Mouse (Mus musculus) midbrain, embryonic 16.5 days (tissue): ENCODE measurements at regions not wholly inside any gene's neighbourhood (a gene's known extent, or its start where the extent isn't known, plus 50 kb on each side); places are given as distances from the start of the nearest gene placed in this dataset.

Experiments
- ATAC-seq: fragments of 200-750 bp; cut with Nextera tagmentation; 2 replicates; pipeline ENCODE4 v1.8.0; 2017; ENCODE audit warnings: moderate TSS enrichment
- H3K27ac ChIP-seq: fragments of 300-500 bp; sonication (generic); 2 replicates; pipeline ENCODE4 v1.5.1; 2014; ENCODE audit warnings: mild to moderate bottlenecking, low read length, mixed read lengths
- H3K27me3 ChIP-seq: fragments of 300-500 bp; sonication (generic); 2 replicates; pipeline ENCODE4 v1.6.1; 2014; ENCODE audit warnings: low read depth, low read length, mixed read lengths; ENCODE audit not compliant: control insufficient read depth, insufficient read depth
- H3K36me3 ChIP-seq: fragments of 300-500 bp; sonication (generic); 2 replicates; pipeline ENCODE4 v1.6.1; 2014; ENCODE audit warnings: mild to moderate bottlenecking, low read length, moderate library complexity, mixed read lengths; ENCODE audit not compliant: control insufficient read depth, insufficient read depth
- H3K4me1 ChIP-seq: fragments of 300-500 bp; sonication (generic); 2 replicates; pipeline ENCODE4 v1.6.1; 2014; ENCODE audit warnings: mild to moderate bottlenecking, low read length, mixed read lengths; ENCODE audit not compliant: control insufficient read depth, insufficient read depth
- H3K4me2 ChIP-seq: fragments of 300-500 bp; sonication (generic); 2 replicates; pipeline ENCODE4 v1.6.1; 2014; ENCODE audit warnings: mild to moderate bottlenecking, low read length, mixed read lengths
- H3K4me3 ChIP-seq: fragments of 300-500 bp; sonication (generic); 2 replicates; pipeline ENCODE4 v1.5.1; 2014; ENCODE audit warnings: low read depth, mild to moderate bottlenecking, low read length, moderate library complexity, mixed read lengths
- H3K9ac ChIP-seq: fragments of 300-500 bp; sonication (generic); 2 replicates; pipeline ENCODE4 v1.6.1; 2014; ENCODE audit warnings: low read depth, low read length, mixed read lengths
- H3K9me3 ChIP-seq: fragments of 300-500 bp; sonication (generic); replicated peaks from 2 replicates; pipeline ENCODE4 v1.6.1; 2014; ENCODE audit warnings: mild to moderate bottlenecking, low read length, mixed read lengths; ENCODE audit not compliant: control insufficient read depth, poor library complexity, severe bottlenecking
- WGBS: fragments of 180-500 bp; shearing (Covaris S2); extraction: QIAGEN DNeasy Blood & Tissue Kit; methylation state at CpG from one replicate; pipeline ENCODE4 v1.1.7; 2014; 5-methylcytosine and 5-hydroxymethylcytosine counted together

- Histone ChIP-seq H3K27ac (no peak overlapping the region), H3K4me3 (no peak overlapping the region), H3K9me3 (no peaks in the 10 kb centered on the region), H3K27me3 (no peaks in the 10 kb centered on the region), H3K4me1 (no peaks in the 10 kb centered on the region), H3K9ac (no peak overlapping the region), H3K4me2 (no peak overlapping the region), H3K36me3 (no peaks in the 10 kb centered on the region)
- no peak for ATAC-seq
Observed at GRCm38 (mm10) chr14:46296275-46296674, 82.9 kb upstream of the Gm15217 start.

DNA sequence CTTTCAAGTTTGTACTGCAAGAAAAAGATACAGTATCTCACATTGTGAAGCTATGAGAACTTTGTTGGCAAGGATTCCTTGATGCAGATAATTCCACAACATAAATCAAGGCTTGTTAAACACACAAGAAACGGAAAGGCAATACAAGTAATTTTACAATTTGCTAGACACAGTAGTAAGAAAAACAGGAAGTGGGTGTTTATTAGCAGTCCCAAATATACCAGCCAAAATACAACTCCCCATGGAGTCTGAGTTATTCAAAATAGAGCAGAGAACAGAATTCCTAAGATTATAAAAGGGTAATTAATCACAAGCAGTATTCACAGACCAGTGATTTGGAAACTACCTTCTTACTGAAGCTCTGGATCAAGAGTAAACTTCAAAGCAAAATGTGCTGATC is 78.7 kb upstream of the Gm15217 start:
- no peaks in the 10 kb centered on the region for H3K9me3 ChIP-seq
- no peaks in the 10 kb centered on the region for H3K36me3 ChIP-seq
- H3K4me3 ChIP-seq, result no peak overlapping the region
- H3K4me1 ChIP-seq, result no peaks in the 10 kb centered on the region
- H3K9ac ChIP-seq, result no peak overlapping the region
- H3K27me3 ChIP-seq, result no peaks in the 10 kb centered on the region
- H3K27ac ChIP-seq, result no peak overlapping the region
- H3K4me2 ChIP-seq, result no peak overlapping the region
- no peak for ATAC-seq
- 73% methylated on average over 1 of the region's 1 CpGs for WGBS

DNA sequence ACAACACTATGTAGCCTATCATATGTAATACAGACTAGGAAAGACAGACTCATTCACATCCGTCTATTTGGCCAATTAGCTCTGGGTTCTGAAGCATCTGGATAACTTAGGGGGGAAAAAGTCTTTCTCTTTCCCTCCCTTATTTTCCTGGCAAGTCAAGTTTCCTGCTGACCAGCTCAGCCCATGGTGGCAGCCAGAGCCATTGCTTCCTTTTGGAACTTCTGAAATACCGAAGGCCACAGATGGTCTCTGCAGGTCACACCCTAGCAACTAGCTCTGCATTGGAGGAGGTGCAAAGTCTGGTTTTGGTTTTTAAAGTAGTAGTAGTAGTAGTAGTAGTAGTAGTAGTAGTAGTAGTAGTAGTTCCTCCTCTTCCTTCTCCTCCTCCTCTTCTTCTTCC is 76.6 kb upstream of the Gm15217 start:
- H3K4me3 ChIP-seq, result no peak overlapping the region
- ATAC-seq, result no peak
- H3K4me2 ChIP-seq, result no peak overlapping the region
- 95% methylated on average over 2 of the region's 2 CpGs for WGBS
- H3K27me3 ChIP-seq, result no peaks in the 10 kb centered on the region
- H3K27ac ChIP-seq, result no peak overlapping the region
- no peaks in the 10 kb centered on the region for H3K9me3 ChIP-seq
- no peaks in the 10 kb centered on the region for H3K36me3 ChIP-seq
- H3K4me1 ChIP-seq, result peaks cover 2% of the 10 kb centered on the region
- no peak overlapping the region for H3K9ac ChIP-seq

DNA sequence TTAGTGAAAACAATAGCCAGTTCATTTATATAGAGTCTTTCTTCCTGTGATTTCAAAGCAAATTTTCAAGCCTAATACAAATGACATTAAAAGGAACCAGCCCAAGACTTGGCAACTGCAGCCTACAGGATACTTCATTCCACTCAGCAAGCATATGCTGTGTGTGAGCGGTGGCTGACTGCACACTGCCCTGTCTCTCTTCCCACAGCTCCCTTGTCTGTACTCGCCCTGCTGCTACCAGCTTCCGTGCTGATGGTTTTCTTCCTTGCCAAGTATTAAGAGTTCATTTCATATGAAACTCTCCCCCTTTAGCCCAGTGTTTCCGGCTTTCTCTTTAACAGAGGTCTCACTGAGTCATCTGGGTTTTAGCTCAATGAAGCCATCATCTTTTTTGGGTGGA is 73.9 kb upstream of the Gm15217 start:
- H3K27ac ChIP-seq, result no peak overlapping the region
- no peaks in the 10 kb centered on the region for H3K9me3 ChIP-seq
- H3K4me2 ChIP-seq, result no peak overlapping the region
- H3K4me3 ChIP-seq, result no peak overlapping the region
- WGBS, result 76% methylated on average over 4 of the region's 4 CpGs
- H3K36me3 ChIP-seq, result no peaks in the 10 kb centered on the region
- H3K9ac ChIP-seq, result no peak overlapping the region
- no peaks in the 10 kb centered on the region for H3K27me3 ChIP-seq
- no peak for ATAC-seq
- peaks cover 2% of the 10 kb centered on the region for H3K4me1 ChIP-seq

- 85% methylated on average over 4 of the region's 4 CpGs for WGBS
- Histone ChIP-seq H3K27ac (no peak overlapping the region), H3K4me3 (no peak overlapping the region)
Observed at GRCm38 (mm10) chr14:46313064-46313463, 66.2 kb upstream of the Gm15217 start.

GRCm38 (mm10) chr14:46316521-46316920 is 62.7 kb upstream of the Gm15217 start:
- Histone ChIP-seq H3K4me3 (no peak overlapping the region), H3K9ac (no peak overlapping the region), H3K36me3 (no peaks in the 10 kb centered on the region), H3K4me1 (no peaks in the 10 kb centered on the region), H3K27ac (no peak overlapping the region), H3K4me2 (no peak overlapping the region), H3K27me3 (no peaks in the 10 kb centered on the region), H3K9me3 (no peaks in the 10 kb centered on the region)
- ATAC-seq, result no peak
- 91% methylated on average over 5 of the region's 5 CpGs for WGBS

More at GRCm38 (mm10) chr14:46313064-46313463, 66.2 kb upstream of the Gm15217 start:
- Histone ChIP-seq H3K4me1 (no peaks in the 10 kb centered on the region), H3K36me3 (no peaks in the 10 kb centered on the region), H3K9me3 (no peaks in the 10 kb centered on the region), H3K9ac (no peak overlapping the region), H3K4me2 (no peak overlapping the region), H3K27me3 (no peaks in the 10 kb centered on the region)
- ATAC-seq, result no peak

GRCm38 (mm10) chr14:46317406-46318045 is 61.7 kb upstream of the Gm15217 start:
- WGBS, result 61% methylated on average over 16 of the region's 16 CpGs

GRCm38 (mm10) chr14:46328064-46328463 is 51.1 kb upstream of the Gm15217 start:
- H3K36me3 ChIP-seq, result no peaks in the 10 kb centered on the region
- no peak for ATAC-seq
- WGBS, result 76% methylated on average over 3 of the region's 3 CpGs

More at GRCm38 (mm10) chr14:46317406-46318045, 61.7 kb upstream of the Gm15217 start:
- H3K36me3 ChIP-seq, result no peaks in the 10 kb centered on the region
- no peak overlapping the region for H3K4me2 ChIP-seq
- no peak for ATAC-seq
- no peak overlapping the region for H3K27ac ChIP-seq
- no peaks in the 10 kb centered on the region for H3K9me3 ChIP-seq
- no peaks in the 10 kb centered on the region for H3K4me1 ChIP-seq
- no peaks in the 10 kb centered on the region for H3K27me3 ChIP-seq
- no peak overlapping the region for H3K4me3 ChIP-seq
- H3K9ac ChIP-seq, result no peak overlapping the region

More at GRCm38 (mm10) chr14:46328064-46328463, 51.1 kb upstream of the Gm15217 start:
- Histone ChIP-seq H3K4me2 (no peak overlapping the region), H3K9ac (no peak overlapping the region), H3K27me3 (no peaks in the 10 kb centered on the region), H3K4me1 (no peaks in the 10 kb centered on the region), H3K27ac (no peak overlapping the region), H3K9me3 (no peaks in the 10 kb centered on the region), H3K4me3 (no peak overlapping the region)
